Mouse (Mus musculus) left cerebral cortex, adult 2 months (tissue): ENCODE results near the gene Tial1. TPM values are rescaled to one million over a fixed set of nuclear protein-coding genes. Genes with fewer than 3 reads are reported as not detected.

Experiments
- DNase-seq, 2 experiments: peaks; one replicate each; pipeline ENCODE4 v3.0.0; 2021 to 2022; ENCODE audit warnings: low spot score in 2 of 2, mixed read lengths in 1 of 2; ENCODE audit errors: extremely low spot score in 1 of 2
- H3K27ac ChIP-seq: fragments of 200-600 bp; 2 replicates; pipeline ENCODE4 v1.8.1; 2022
- H3K4me3 ChIP-seq: fragments of 200-600 bp; 2 replicates; pipeline ENCODE4 v1.8.1; 2022
- CTCF ChIP-seq: fragments of 200-600 bp; IDR thresholded peaks from 2 replicates; pipeline ENCODE4 v1.8.1; 2022; ENCODE audit warnings: antibody characterized with exemption, mild to moderate bottlenecking, moderate library complexity
- intact Hi-C: fragments of 180-260 bp; cut with DNase I; formaldehyde crosslinking; loops from one replicate; pipeline ENCODE4 v1.15.1; 2025
- total RNA-seq, 2 experiments: library from RNA; stranded (reverse); gene quantifications; 2 replicates each; pipeline ENCODE4 v1.2.3; 2021

Gene Tial1
- total RNA-seq, 2 experiments from 2014 or later = 106 to 109 TPM

DNA sequence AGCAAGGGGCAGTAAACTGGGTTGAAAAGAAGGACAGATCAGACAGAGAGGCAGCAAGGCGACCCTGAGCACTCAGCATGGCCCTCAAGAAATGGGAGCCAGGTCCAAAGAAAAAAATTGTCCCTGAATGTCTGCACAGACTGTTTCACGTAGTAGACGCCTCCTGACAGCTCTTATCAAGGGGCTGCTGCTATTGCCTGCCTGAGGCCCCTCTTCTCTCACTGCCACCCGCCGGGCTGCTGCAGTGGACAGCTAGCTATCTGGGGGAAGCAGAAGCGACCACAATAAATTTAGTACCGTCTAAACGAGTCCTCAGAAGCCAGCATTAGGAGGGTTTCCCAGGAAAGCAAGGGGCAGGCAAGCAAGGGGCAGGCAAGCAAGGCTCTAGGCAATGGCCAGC is 47.1 kb downstream of the Tial1 start:
- Histone ChIP-seq H3K27ac (no peak overlapping the region), H3K4me3 (no peak overlapping the region)
- intact Hi-C loops = no loop called here
- no peak for TF ChIP-seq CTCF
- DNase-seq = no peak

- intact Hi-C loops = no loop called here
- Histone ChIP-seq H3K4me3 (peak overlapping the region; percentile 6; the same call in 1 of the 2 replicates), H3K27ac (peak overlapping the region; percentile 50; the same call in 1 of the 2 replicates)
- TF ChIP-seq CTCF = no peak
- no peak for DNase-seq
Observed at GRCm38 (mm10) chr7:128412071-128412833, 49.3 kb downstream of the Tial1 start.

DNA sequence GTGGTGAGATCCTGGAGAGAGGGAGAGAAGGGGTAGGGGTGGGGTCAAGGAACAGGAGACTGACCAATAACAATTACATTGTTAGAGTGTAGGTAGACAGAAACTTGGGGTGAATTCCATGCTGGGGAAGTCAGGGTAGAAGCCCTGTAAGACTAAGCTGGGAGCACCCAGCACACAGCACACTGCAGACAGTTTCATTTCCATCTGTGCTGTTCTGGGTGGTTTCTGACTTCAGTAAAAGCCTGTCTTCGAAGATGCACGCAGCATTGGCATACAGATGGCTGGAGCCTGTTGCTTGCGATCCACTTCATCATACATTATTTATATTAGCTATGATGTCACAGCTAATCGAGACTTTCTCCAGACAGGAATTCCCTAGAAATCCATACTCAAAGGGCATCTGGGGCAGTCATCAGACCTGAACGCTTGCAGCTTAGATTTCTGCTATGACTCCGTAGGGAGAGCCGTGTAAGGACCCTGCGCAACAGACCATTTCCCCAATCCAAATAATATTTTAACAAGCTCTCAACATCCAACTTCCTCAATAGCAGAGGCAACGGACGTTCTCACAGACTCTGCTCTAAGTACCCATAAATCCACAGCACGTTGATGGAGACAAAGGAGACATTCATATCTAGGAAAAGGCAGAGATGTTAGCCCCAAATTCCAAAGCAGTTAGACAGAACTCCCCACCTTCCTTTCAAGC is 50.7 kb downstream of the Tial1 start:
- intact Hi-C loops = no loop called here
- H3K27ac ChIP-seq = peak overlapping the region; percentile 34; the same call in 1 of the 2 replicates
- H3K4me3 ChIP-seq = no peak overlapping the region
- no peak for DNase-seq
- TF ChIP-seq CTCF = no peak

DNA sequence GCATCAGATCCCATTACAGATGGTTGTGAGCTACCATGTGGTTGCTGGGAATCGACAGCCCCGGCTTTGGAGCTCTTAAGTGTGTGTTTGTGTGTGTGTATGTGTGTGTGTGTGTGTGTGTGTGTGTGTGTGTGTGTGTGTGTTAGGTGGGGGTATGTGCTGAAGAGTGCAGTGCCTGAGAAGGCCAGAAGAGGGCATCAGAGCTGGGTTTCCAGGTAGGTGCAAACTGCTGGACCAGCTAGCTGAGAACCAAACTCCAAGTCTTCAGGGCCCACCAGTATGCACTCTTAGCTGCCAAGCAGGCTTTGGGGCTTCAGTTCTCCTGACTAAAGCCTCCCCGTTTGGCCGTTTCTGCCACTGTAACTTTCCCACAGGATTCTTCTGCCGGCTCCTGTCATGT is 53.3 kb downstream of the Tial1 start:
- intact Hi-C loops = no loop called here
- no peak for DNase-seq
- Histone ChIP-seq H3K27ac (no peak overlapping the region), H3K4me3 (no peak overlapping the region)
- no peak for TF ChIP-seq CTCF

- no peak for TF ChIP-seq CTCF
- intact Hi-C loops = no loop called here
- Histone ChIP-seq H3K27ac (no peak overlapping the region), H3K4me3 (no peak overlapping the region)
- DNase-seq = no peak
Observed at GRCm38 (mm10) chr7:128403988-128404387, 57.5 kb downstream of the Tial1 start.

- intact Hi-C loops = no loop called here
- no peak for DNase-seq
- Histone ChIP-seq H3K27ac (no peak overlapping the region), H3K4me3 (no peak overlapping the region)
- no peak for TF ChIP-seq CTCF
Observed at GRCm38 (mm10) chr7:128403586-128403985, 57.9 kb downstream of the Tial1 start.

- no peak for TF ChIP-seq CTCF
- Histone ChIP-seq H3K4me3 (no peak overlapping the region), H3K27ac (no peak overlapping the region)
- DNase-seq = no peak
- intact Hi-C loops = no loop called here
Observed at GRCm38 (mm10) chr7:128403128-128403527, 58.4 kb downstream of the Tial1 start.

DNA sequence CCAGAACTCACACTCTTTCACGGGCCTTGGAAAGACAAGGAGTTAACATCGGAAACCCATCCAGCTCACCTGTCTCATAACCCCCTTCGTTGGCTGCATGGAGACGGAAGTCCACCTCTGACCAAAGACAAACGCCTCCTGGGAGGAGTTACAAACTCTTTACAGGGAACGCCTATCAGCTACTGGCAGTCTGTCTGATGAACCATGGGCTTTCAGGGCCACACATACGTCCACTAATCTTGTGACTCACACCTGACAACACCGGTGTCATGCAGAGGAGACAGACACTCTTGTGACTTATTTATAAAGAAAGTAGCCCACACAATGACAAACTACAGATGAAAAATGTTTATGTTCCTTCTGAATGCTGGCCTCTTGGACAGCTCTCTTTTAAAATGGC is 58.9 kb downstream of the Tial1 start:
- intact Hi-C loops = no loop called here
- no peak for TF ChIP-seq CTCF
- no peak for DNase-seq

GRCm38 (mm10) chr7:128398664-128399063 is 62.9 kb downstream of the Tial1 start:
- Histone ChIP-seq H3K27ac (no peak overlapping the region), H3K4me3 (no peak overlapping the region)
- no peak for TF ChIP-seq CTCF
- DNase-seq = no peak
- intact Hi-C loops = no loop called here

More for the DNA sequence above, 58.9 kb downstream of the Tial1 start:
- H3K27ac ChIP-seq = no peak overlapping the region
- H3K4me3 ChIP-seq = no peak overlapping the region

- Histone ChIP-seq H3K4me3 (no peak overlapping the region), H3K27ac (no peak overlapping the region)
- no peak for DNase-seq
- no peak for TF ChIP-seq CTCF
- intact Hi-C loops = no loop called here
Observed at GRCm38 (mm10) chr7:128397066-128397465, 64.5 kb downstream of the Tial1 start.

GRCm38 (mm10) chr7:128393756-128394155 is 67.8 kb downstream of the Tial1 start:
- no peak for DNase-seq
- H3K4me3 ChIP-seq = no peak overlapping the region
- intact Hi-C loops = no loop called here
- TF ChIP-seq CTCF = no peak
- no peak overlapping the region for H3K27ac ChIP-seq

DNA sequence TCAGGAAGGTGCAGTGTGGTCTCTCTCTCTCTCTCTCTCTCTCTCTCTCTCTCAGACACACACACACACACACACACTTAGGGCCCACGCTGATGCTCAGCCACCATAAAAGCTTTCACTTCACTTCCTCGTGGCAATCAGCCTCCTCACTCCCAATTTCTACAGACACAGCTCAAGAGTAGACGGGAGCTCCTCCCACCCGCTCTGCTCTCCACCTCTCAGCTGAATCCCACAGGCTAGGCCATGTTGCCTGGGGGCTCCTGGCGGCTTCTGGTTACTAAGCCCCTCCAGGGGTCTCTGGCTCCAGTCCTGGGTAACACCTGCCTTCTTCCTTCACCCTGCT is 68.6 kb downstream of the Tial1 start:
- no peak for DNase-seq
- intact Hi-C loops = no loop called here
- no peak overlapping the region for H3K27ac ChIP-seq
- no peak overlapping the region for H3K4me3 ChIP-seq
- TF ChIP-seq CTCF = no peak
